Mouse (Mus musculus) layer of hippocampus, adult 8-10 months (tissue): ENCODE results near the gene Gm9758. TPM values are rescaled to one million over a fixed set of nuclear protein-coding genes. Genes with fewer than 3 reads are reported as not detected.
"Not testable (repeated sequence)": the region's sequence is repeated elsewhere in the genome, so short reads cannot be mapped to it uniquely, and the experiment has no call there.

Experiments
- DNase-seq, 2 experiments: peaks; one replicate each; pipeline ENCODE4 v3.0.0; 2022; ENCODE audit warnings: low spot score in 2 of 2
- total RNA-seq, 4 experiments: library from RNA; stranded (reverse); gene quantifications; 2 replicates each; pipeline ENCODE4 v1.2.4; 2022

Gm9758 gene
- not detected for total RNA-seq

GRCm38 (mm10) chr5:14914799-14915198 is at the start of gene Gm9758:
Gene Gm9758, minus strand, starts transcription at chr5:14914899.
- not testable (repeated sequence) for DNase-seq

- not testable (repeated sequence) for DNase-seq
Observed at GRCm38 (mm10) chr5:14963821-14964220, 49.1 kb upstream of the Gm9758 start.

GRCm38 (mm10) chr5:14961502-14961901 is 46.8 kb upstream of the Gm9758 start:
- DNase-seq: not testable (repeated sequence)

GRCm38 (mm10) chr5:14955928-14956706 is 41.4 kb upstream of the Gm9758 start:
- DNase-seq: not testable (repeated sequence)

GRCm38 (mm10) chr5:14953587-14953986 is 38.9 kb upstream of the Gm9758 start:
- DNase-seq: not testable (repeated sequence)

GRCm38 (mm10) chr5:14952749-14953148 is 38.0 kb upstream of the Gm9758 start:
- not testable (repeated sequence) for DNase-seq

- not testable (repeated sequence) for DNase-seq
Observed at GRCm38 (mm10) chr5:14951822-14952221, 37.1 kb upstream of the Gm9758 start.

- not testable (repeated sequence) for DNase-seq
Observed at GRCm38 (mm10) chr5:14947482-14948198, 32.9 kb upstream of the Gm9758 start.

- not testable (repeated sequence) for DNase-seq
Observed at GRCm38 (mm10) chr5:14945524-14945923, 30.8 kb upstream of the Gm9758 start.

- DNase-seq: not testable (repeated sequence)
Observed at GRCm38 (mm10) chr5:14941043-14941442, 26.3 kb upstream of the Gm9758 start.

GRCm38 (mm10) chr5:14938329-14938728 is 23.6 kb upstream of the Gm9758 start, which contains the start of gene Speer4e:
Gene Speer4e, minus strand, starts transcription at chr5:14938429.
- not testable (repeated sequence) for DNase-seq

- not testable (repeated sequence) for DNase-seq
Observed at GRCm38 (mm10) chr5:14933721-14934120, 19.0 kb upstream of the Gm9758 start.

- not testable (repeated sequence) for DNase-seq
Observed at GRCm38 (mm10) chr5:14927047-14927446, 12.3 kb upstream of the Gm9758 start.

GRCm38 (mm10) chr5:14914361-14914760 is 338 bp downstream of the Gm9758 start:
- DNase-seq: not testable (repeated sequence)

- DNase-seq: not testable (repeated sequence)
Observed at GRCm38 (mm10) chr5:14903539-14903938, 11.2 kb downstream of the Gm9758 start.

GRCm38 (mm10) chr5:14892242-14892641 is 22.5 kb downstream of the Gm9758 start:
- DNase-seq: no peak

GRCm38 (mm10) chr5:14885291-14885690 is 29.4 kb downstream of the Gm9758 start:
- not testable (repeated sequence) for DNase-seq

Other genes starting within 250 kb of the Gm9758 start
- not detected for gene Speer4e, start 23.5 kb upstream of the Gm9758 start, total RNA-seq
- gene Gm10354, start 64.0 kb upstream of the Gm9758 start, total RNA-seq: not detected
- gene Gm17019, start 118.1 kb upstream of the Gm9758 start, total RNA-seq: not detected